Mouse (Mus musculus) T-cell, adult 2 months (primary cell): Measurements from ENCODE around the gene Icam2.
A peak's percentile ranks its signal among the peaks of the same experiment; 100 is the strongest.
"Not testable (repeated sequence)": the region's sequence is repeated elsewhere in the genome, so short reads cannot be mapped to it uniquely, and the experiment has no call there.

Experiments
- DNase-seq: peaks from one replicate; pipeline ENCODE4 v3.0.0; 2022; ENCODE audit warnings: low spot score

The Icam2 gene

GRCm38 (mm10) chr11:106344910-106345309 is 43.0 kb downstream of the Icam2 start:
- DNase-seq = no peak

GRCm38 (mm10) chr11:106340990-106341520 is 46.8 kb downstream of the Icam2 start:
- no peak for DNase-seq

- not testable (repeated sequence) for DNase-seq
Observed at GRCm38 (mm10) chr11:106339323-106339722, 48.6 kb downstream of the Icam2 start.

GRCm38 (mm10) chr11:106338870-106339269 is 49.0 kb downstream of the Icam2 start:
- DNase-seq = no peak

- no peak for DNase-seq
Observed at GRCm38 (mm10) chr11:106338029-106338428, 49.8 kb downstream of the Icam2 start.

GRCm38 (mm10) chr11:106334066-106334465 is 53.8 kb downstream of the Icam2 start:
- no peak for DNase-seq

- no peak for DNase-seq
Observed at GRCm38 (mm10) chr11:106332458-106332857, 55.4 kb downstream of the Icam2 start.

GRCm38 (mm10) chr11:106329682-106330081 is 58.2 kb downstream of the Icam2 start:
- DNase-seq = peak; percentile 70

GRCm38 (mm10) chr11:106329128-106329527 is 58.7 kb downstream of the Icam2 start:
- no peak for DNase-seq

GRCm38 (mm10) chr11:106328521-106328920 is 59.4 kb downstream of the Icam2 start:
- no peak for DNase-seq
